Mouse (Mus musculus) lung, embryonic 14.5 days (tissue): ENCODE results near the gene 1600014C23Rik. TPM values are rescaled to one million over a fixed set of nuclear protein-coding genes. Genes with fewer than 3 reads are reported as not detected.

Source experiments
- ATAC-seq: fragments of 200-750 bp; cut with Nextera tagmentation; 2 replicates; pipeline ENCODE4 v1.8.0; 2017; ENCODE audit warnings: mild to moderate bottlenecking, moderate TSS enrichment, moderate library complexity; ENCODE audit not compliant: insufficient read depth
- DNase-seq: peaks from one replicate; pipeline ENCODE4 v3.0.0-alpha.2; 2015
- H3K27ac ChIP-seq: fragments of 300-500 bp; sonication (generic); 2 replicates; pipeline ENCODE4 v1.5.1; 2014; ENCODE audit warnings: low read depth, mild to moderate bottlenecking, moderate library complexity
- H3K27me3 ChIP-seq: fragments of 300-500 bp; sonication (generic); 2 replicates; pipeline ENCODE4 v1.6.1; 2014; ENCODE audit warnings: low read length, control low read depth; ENCODE audit not compliant: insufficient read depth
- H3K36me3 ChIP-seq: fragments of 300-500 bp; sonication (generic); 2 replicates; pipeline ENCODE4 v1.6.1; 2014; ENCODE audit warnings: control low read depth; ENCODE audit not compliant: insufficient read depth
- H3K4me1 ChIP-seq: fragments of 300-500 bp; sonication (generic); 2 replicates; pipeline ENCODE4 v1.6.1; 2014; ENCODE audit warnings: antibody characterized with exemption, control low read depth; ENCODE audit not compliant: insufficient read depth
- H3K4me2 ChIP-seq: fragments of 300-500 bp; sonication (generic); 2 replicates; pipeline ENCODE4 v1.6.1; 2014; ENCODE audit warnings: mild to moderate bottlenecking
- H3K4me3 ChIP-seq: fragments of 300-500 bp; sonication (generic); 2 replicates; pipeline ENCODE4 v1.5.1; 2014; ENCODE audit warnings: low read depth, low read length
- H3K9ac ChIP-seq: fragments of 300-500 bp; sonication (generic); 2 replicates; pipeline ENCODE4 v1.6.1; 2014
- H3K9me3 ChIP-seq: fragments of 300-500 bp; sonication (generic); 2 replicates; pipeline ENCODE4 v1.6.1; 2016; ENCODE audit warnings: low read depth, low read length, control low read depth
- CTCF ChIP-seq: IDR thresholded peaks from 2 replicates; pipeline ENCODE4 v1.5.1; 2016; ENCODE audit warnings: antibody characterized with exemption, low read depth
- WGBS: fragments of 180-500 bp; shearing (Covaris S2); extraction: QIAGEN DNeasy Blood & Tissue Kit; methylation state at CpG from one replicate; pipeline ENCODE4 v1.1.7; 2014; 5-methylcytosine and 5-hydroxymethylcytosine counted together
- polyA plus RNA-seq: library from polyadenylated mRNA; unstranded; fragments of >200 nt; fragmentation: Nextera tagmentation; extraction: Ambion mirVana; gene quantifications from 2 replicates; pipeline ENCODE4 v1.2.1, GENCODE M21; 2014

Gene 1600014C23Rik
- polyA plus RNA-seq = not detected in 2 replicates

GRCm38 (mm10) chr17:45733735-45734301 is at the start of gene 1600014C23Rik:
Gene 1600014C23Rik (minus strand): TSS chr17:45733844.
- Histone ChIP-seq H3K9ac (peak within 1 kb of the TSS; percentile 54), H3K36me3 (no peaks in the 10 kb centered on the region), H3K9me3 (no peaks in the 10 kb centered on the region), H3K27ac (peak within 1 kb of the TSS; percentile 3; the same call in 1 of the 2 replicates), H3K4me1 (peaks cover 32% of the 10 kb centered on the region), H3K4me2 (peak within 1 kb of the TSS; percentile 79), H3K27me3 (0 out of 2 replicates have a peak, but pooled peaks cover 3% of the 10 kb centered on the region), H3K4me3 (peak within 1 kb of the TSS; percentile 36)
- WGBS = 1% methylated on average over 41 of the region's 41 CpGs
- peak; percentile 80 for DNase-seq
- TF ChIP-seq CTCF = no peak
- ATAC-seq = peak; percentile 2; the same call in 1 of the 2 replicates

- Histone ChIP-seq H3K36me3 (no peaks in the 10 kb centered on the region), H3K4me1 (no peaks in the 10 kb centered on the region), H3K27ac (no peak overlapping the region), H3K9ac (no peak overlapping the region), H3K4me3 (no peak overlapping the region), H3K9me3 (no peaks in the 10 kb centered on the region), H3K4me2 (no peak overlapping the region), H3K27me3 (no peaks in the 10 kb centered on the region)
- no peak for TF ChIP-seq CTCF
- WGBS = 84% methylated on average over 4 of the region's 4 CpGs
- DNase-seq (peak; percentile 24), ATAC-seq (no peak)
Measured at GRCm38 (mm10) chr17:45778446-45778845, 44.8 kb upstream of the 1600014C23Rik start.

GRCm38 (mm10) chr17:45777431-45777830 is 43.8 kb upstream of the 1600014C23Rik start:
- DNase-seq (no peak), ATAC-seq (no peak)
- Histone ChIP-seq H3K4me1 (no peaks in the 10 kb centered on the region), H3K9me3 (no peaks in the 10 kb centered on the region), H3K9ac (no peak overlapping the region), H3K4me2 (no peak overlapping the region), H3K27me3 (no peaks in the 10 kb centered on the region), H3K36me3 (no peaks in the 10 kb centered on the region), H3K27ac (no peak overlapping the region), H3K4me3 (no peak overlapping the region)
- TF ChIP-seq CTCF = no peak
- 73% methylated on average over 6 of the region's 6 CpGs for WGBS

GRCm38 (mm10) chr17:45776185-45776584 is 42.5 kb upstream of the 1600014C23Rik start:
- no peaks in the 10 kb centered on the region for H3K27me3 ChIP-seq
- H3K27ac ChIP-seq = no peak overlapping the region
- no peaks in the 10 kb centered on the region for H3K36me3 ChIP-seq
- no peak for TF ChIP-seq CTCF
- no peaks in the 10 kb centered on the region for H3K9me3 ChIP-seq
- H3K9ac ChIP-seq = no peak overlapping the region
- no peak overlapping the region for H3K4me3 ChIP-seq
- no peaks in the 10 kb centered on the region for H3K4me1 ChIP-seq
- no peak for ATAC-seq
- H3K4me2 ChIP-seq = no peak overlapping the region
- no peak for DNase-seq
- WGBS = 93% methylated on average over 8 of the region's 8 CpGs

GRCm38 (mm10) chr17:45775468-45775867 is 41.8 kb upstream of the 1600014C23Rik start:
- Histone ChIP-seq H3K4me2 (no peak overlapping the region), H3K36me3 (no peaks in the 10 kb centered on the region), H3K9ac (no peak overlapping the region), H3K27ac (no peak overlapping the region), H3K9me3 (no peaks in the 10 kb centered on the region), H3K4me3 (no peak overlapping the region), H3K27me3 (no peaks in the 10 kb centered on the region), H3K4me1 (no peaks in the 10 kb centered on the region)
- WGBS = 89% methylated on average over 9 of the region's 9 CpGs
- DNase-seq (peak; percentile 28), ATAC-seq (no peak)
- TF ChIP-seq CTCF = peak; percentile 38

- no peak overlapping the region for H3K9ac ChIP-seq
- no peaks in the 10 kb centered on the region for H3K9me3 ChIP-seq
- no peak for TF ChIP-seq CTCF
- ATAC-seq (no peak), DNase-seq (no peak)
- WGBS = 65% methylated on average over 3 of the region's 3 CpGs
- H3K4me1 ChIP-seq = peaks cover 3% of the 10 kb centered on the region
- no peak overlapping the region for H3K4me2 ChIP-seq
- no peaks in the 10 kb centered on the region for H3K27me3 ChIP-seq
- H3K36me3 ChIP-seq = no peaks in the 10 kb centered on the region
- no peak overlapping the region for H3K27ac ChIP-seq
- no peak overlapping the region for H3K4me3 ChIP-seq
Measured at GRCm38 (mm10) chr17:45772566-45772965, 38.9 kb upstream of the 1600014C23Rik start.

- H3K9me3 ChIP-seq = no peaks in the 10 kb centered on the region
- TF ChIP-seq CTCF = no peak
- DNase-seq = no peak
- H3K27ac ChIP-seq = no peak overlapping the region
- ATAC-seq = no peak
- H3K9ac ChIP-seq = no peak overlapping the region
- no peak overlapping the region for H3K4me3 ChIP-seq
- no peak overlapping the region for H3K4me2 ChIP-seq
- H3K4me1 ChIP-seq = peaks cover 8% of the 10 kb centered on the region
- no peaks in the 10 kb centered on the region for H3K27me3 ChIP-seq
- no peaks in the 10 kb centered on the region for H3K36me3 ChIP-seq
- WGBS = 86% methylated on average over 8 of the region's 8 CpGs
Measured at GRCm38 (mm10) chr17:45772096-45772495, 38.5 kb upstream of the 1600014C23Rik start.
